Mouse (Mus musculus) erythroid progenitor cell, adult 5-6 weeks (primary cell): ENCODE results near the gene Olfr228. TPM values are rescaled to one million over a fixed set of nuclear protein-coding genes. Genes with fewer than 3 reads are reported as not detected.
"Not testable (repeated sequence)": the region's sequence is repeated elsewhere in the genome, so short reads cannot be mapped to it uniquely, and the experiment has no call there.

ENCODE experiments used
- ATAC-seq: replicated peaks from 2 replicates; pipeline ENCODE4 v1.8.0; 2016; ENCODE audit warnings: moderate number of reproducible peaks, mild to moderate bottlenecking, moderate TSS enrichment, inconsistent platforms; ENCODE audit not compliant: poor library complexity, low FRiP score, severe bottlenecking
- total RNA-seq, 2 experiments: library from RNA; stranded (forward) in 1 of 2; stranded (reverse) in 1 of 2; fragments of 150-400 nt in 1 of 2; fragments of 186-747, 209-891 nt in 1 of 2; gene quantifications; 2 replicates each; pipeline versions ENCODE4 v1.2.3 to v1.2.4; 2015 to 2017; ENCODE audit warnings: low replicate concordance in 2 of 2

Olfr228 gene
- total RNA-seq (2015; ENCODE audit: low replicate concordance) (not detected in 2 replicates), total RNA-seq (2017; ENCODE audit: low replicate concordance) (not detected in 2 replicates)

GRCm38 (mm10) chr2:86487286-86487685, at the start of gene Olfr228:
TSS of gene Olfr228 (minus strand) at chr2:86487386.
- ATAC-seq: no peak

- no peak for ATAC-seq
Measured at GRCm38 (mm10) chr2:86530991-86531390, 43.8 kb upstream of the Olfr228 start.

- no peak for ATAC-seq
Measured at GRCm38 (mm10) chr2:86508161-86508560, 21.0 kb upstream of the Olfr228 start, which contains the start of gene Olfr1076. TSS of gene Olfr1076 (plus strand) at chr2:86508461.

GRCm38 (mm10) chr2:86464442-86465109, 22.6 kb downstream of the Olfr228 start:
- no peak for ATAC-seq

GRCm38 (mm10) chr2:86460434-86460833, 26.8 kb downstream of the Olfr228 start:
- ATAC-seq: no peak

GRCm38 (mm10) chr2:86456169-86456568, 31.0 kb downstream of the Olfr228 start, which contains the start of gene Olfr1066:
TSS of gene Olfr1066 (minus strand) at chr2:86456269.
- no peak for ATAC-seq

- not testable (repeated sequence) for ATAC-seq
Measured at GRCm38 (mm10) chr2:86450491-86450890, 36.7 kb downstream of the Olfr228 start, which contains the start of gene Olfr1065. TSS of gene Olfr1065 (minus strand) at chr2:86450591.

- not testable (repeated sequence) for ATAC-seq
Measured at GRCm38 (mm10) chr2:86442101-86442500, 45.1 kb downstream of the Olfr228 start.

Other genes starting within 250 kb of the Olfr228 start
- not detected in 2 replicates for gene Olfr1048, start 247.1 kb downstream of the Olfr228 start, total RNA-seq (2015; ENCODE audit: low replicate concordance)
- not detected in 2 replicates for gene Olfr1048, start 247.1 kb downstream of the Olfr228 start, total RNA-seq (2017; ENCODE audit: low replicate concordance)
- not detected in 2 replicates for gene Olfr1049, start 229.1 kb downstream of the Olfr228 start, total RNA-seq (2015; ENCODE audit: low replicate concordance)
- gene Olfr1049, start 229.1 kb downstream of the Olfr228 start, total RNA-seq (2017; ENCODE audit: low replicate concordance): not detected in 2 replicates
- gene Olfr1051, start 208.3 kb downstream of the Olfr228 start, total RNA-seq (2015; ENCODE audit: low replicate concordance): not detected in 2 replicates
- not detected in 2 replicates for gene Olfr1051, start 208.3 kb downstream of the Olfr228 start, total RNA-seq (2017; ENCODE audit: low replicate concordance)
- gene Olfr1052, start 194.9 kb downstream of the Olfr228 start, total RNA-seq (2015; ENCODE audit: low replicate concordance): not detected in 2 replicates
- not detected in 2 replicates for gene Olfr1052, start 194.9 kb downstream of the Olfr228 start, total RNA-seq (2017; ENCODE audit: low replicate concordance)
- not detected in 2 replicates for gene Olfr1053, start 172.1 kb downstream of the Olfr228 start, total RNA-seq (2015; ENCODE audit: low replicate concordance)
- gene Olfr1053, start 172.1 kb downstream of the Olfr228 start, total RNA-seq (2017; ENCODE audit: low replicate concordance): not detected in 2 replicates
- gene Olfr1054, start 152.0 kb downstream of the Olfr228 start, total RNA-seq (2015; ENCODE audit: low replicate concordance): not detected in 2 replicates
- gene Olfr1054, start 152.0 kb downstream of the Olfr228 start, total RNA-seq (2017; ENCODE audit: low replicate concordance): not detected in 2 replicates
- not detected in 2 replicates for gene Olfr1055, start 137.1 kb downstream of the Olfr228 start, total RNA-seq (2015; ENCODE audit: low replicate concordance)
- not detected in 2 replicates for gene Olfr1055, start 137.1 kb downstream of the Olfr228 start, total RNA-seq (2017; ENCODE audit: low replicate concordance)
- not detected in 2 replicates for gene Olfr1056, start 124.9 kb downstream of the Olfr228 start, total RNA-seq (2015; ENCODE audit: low replicate concordance)
- not detected in 2 replicates for gene Olfr1056, start 124.9 kb downstream of the Olfr228 start, total RNA-seq (2017; ENCODE audit: low replicate concordance)
- not detected in 2 replicates for gene Olfr1057, start 109.0 kb downstream of the Olfr228 start, total RNA-seq (2015; ENCODE audit: low replicate concordance)
- gene Olfr1057, start 109.0 kb downstream of the Olfr228 start, total RNA-seq (2017; ENCODE audit: low replicate concordance): not detected in 2 replicates
- not detected in 2 replicates for gene Olfr1058, start 98.8 kb downstream of the Olfr228 start, total RNA-seq (2015; ENCODE audit: low replicate concordance)
- not detected in 2 replicates for gene Olfr1058, start 98.8 kb downstream of the Olfr228 start, total RNA-seq (2017; ENCODE audit: low replicate concordance)
- not detected in 2 replicates for gene Olfr1061, start 73.3 kb downstream of the Olfr228 start, total RNA-seq (2015; ENCODE audit: low replicate concordance)
- not detected in 2 replicates for gene Olfr1061, start 73.3 kb downstream of the Olfr228 start, total RNA-seq (2017; ENCODE audit: low replicate concordance)
- not detected in 2 replicates for gene Olfr1062, start 60.6 kb downstream of the Olfr228 start, total RNA-seq (2015; ENCODE audit: low replicate concordance)
- gene Olfr1062, start 60.6 kb downstream of the Olfr228 start, total RNA-seq (2017; ENCODE audit: low replicate concordance): not detected in 2 replicates
- not detected in 2 replicates for gene Olfr1065, start 36.8 kb downstream of the Olfr228 start, total RNA-seq (2015; ENCODE audit: low replicate concordance)
- gene Olfr1065, start 36.8 kb downstream of the Olfr228 start, total RNA-seq (2017; ENCODE audit: low replicate concordance): not detected in 2 replicates
- not detected in 2 replicates for gene Olfr1066, start 31.1 kb downstream of the Olfr228 start, total RNA-seq (2015; ENCODE audit: low replicate concordance)
- gene Olfr1066, start 31.1 kb downstream of the Olfr228 start, total RNA-seq (2017; ENCODE audit: low replicate concordance): not detected in 2 replicates
- gene Olfr1076, start 21.1 kb upstream of the Olfr228 start, total RNA-seq (2015; ENCODE audit: low replicate concordance): not detected in 2 replicates
- not detected in 2 replicates for gene Olfr1076, start 21.1 kb upstream of the Olfr228 start, total RNA-seq (2017; ENCODE audit: low replicate concordance)
- not detected in 2 replicates for gene Olfr1079, start 55.1 kb upstream of the Olfr228 start, total RNA-seq (2015; ENCODE audit: low replicate concordance)
- not detected in 2 replicates for gene Olfr1079, start 55.1 kb upstream of the Olfr228 start, total RNA-seq (2017; ENCODE audit: low replicate concordance)
- gene Olfr1080, start 70.8 kb upstream of the Olfr228 start, total RNA-seq (2015; ENCODE audit: low replicate concordance): not detected in 2 replicates
- not detected in 2 replicates for gene Olfr1080, start 70.8 kb upstream of the Olfr228 start, total RNA-seq (2017; ENCODE audit: low replicate concordance)
- gene Olfr1082, start 111.6 kb upstream of the Olfr228 start, total RNA-seq (2015; ENCODE audit: low replicate concordance): not detected in 2 replicates
- gene Olfr1082, start 111.6 kb upstream of the Olfr228 start, total RNA-seq (2017; ENCODE audit: low replicate concordance): not detected in 2 replicates
- not detected in 2 replicates for gene Olfr1084, start 152.3 kb upstream of the Olfr228 start, total RNA-seq (2015; ENCODE audit: low replicate concordance)
- gene Olfr1084, start 152.3 kb upstream of the Olfr228 start, total RNA-seq (2017; ENCODE audit: low replicate concordance): not detected in 2 replicates
- gene Olfr1085, start 174.6 kb upstream of the Olfr228 start, total RNA-seq (2015; ENCODE audit: low replicate concordance): not detected in 2 replicates
- gene Olfr1085, start 174.6 kb upstream of the Olfr228 start, total RNA-seq (2017; ENCODE audit: low replicate concordance): not detected in 2 replicates
- not detected in 2 replicates for gene Olfr1086, start 192.7 kb upstream of the Olfr228 start, total RNA-seq (2015; ENCODE audit: low replicate concordance)
- gene Olfr1086, start 192.7 kb upstream of the Olfr228 start, total RNA-seq (2017; ENCODE audit: low replicate concordance): not detected in 2 replicates
- not detected in 2 replicates for gene Olfr1087, start 211.0 kb upstream of the Olfr228 start, total RNA-seq (2015; ENCODE audit: low replicate concordance)
- not detected in 2 replicates for gene Olfr1087, start 211.0 kb upstream of the Olfr228 start, total RNA-seq (2017; ENCODE audit: low replicate concordance)
- gene Olfr1089, start 246.3 kb upstream of the Olfr228 start, total RNA-seq (2015; ENCODE audit: low replicate concordance): not detected in 2 replicates
- gene Olfr1089, start 246.3 kb upstream of the Olfr228 start, total RNA-seq (2017; ENCODE audit: low replicate concordance): not detected in 2 replicates